Mouse (Mus musculus) G1E-ER4 (cell line): ENCODE data around the gene Mrpl16. TPM values are rescaled to one million over a fixed set of nuclear protein-coding genes. Genes with fewer than 3 reads are reported as not detected.

Source experiments
- GATA1 ChIP-seq: IDR thresholded peaks from one replicate; pipeline ENCODE4 v1.8.0; 2012; ENCODE audit warnings: low read length, inconsistent platforms
- polyA plus RNA-seq: library from polyadenylated mRNA; stranded (reverse); fragments of >175 nt; gene quantifications from 2 replicates; pipeline ENCODE4 v1.2.3, GENCODE M21; 2012

Mrpl16 gene
- polyA plus RNA-seq, 1 experiment = 9.2 TPM

DNA sequence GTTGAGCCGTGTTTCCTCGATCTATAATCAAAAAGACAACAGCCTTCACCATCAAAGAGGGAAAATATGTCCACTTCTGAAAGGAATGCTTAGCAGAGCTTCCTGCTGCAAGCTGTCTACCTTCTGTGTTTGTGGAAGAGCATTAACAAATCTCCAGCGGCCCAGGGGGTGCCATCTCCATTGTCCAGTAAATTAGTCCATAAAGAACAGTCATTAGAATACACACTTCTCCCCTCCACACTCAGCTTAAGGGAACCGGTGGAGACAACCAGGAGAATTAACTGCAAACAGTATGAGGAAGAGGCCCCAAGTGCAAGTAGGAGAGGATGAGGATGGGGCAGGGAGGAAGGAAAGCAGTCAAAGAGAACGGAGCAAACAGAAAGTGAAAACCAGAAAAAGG is 21.6 kb downstream of the Mrpl16 start:
- TF ChIP-seq GATA1 = no peak

DNA sequence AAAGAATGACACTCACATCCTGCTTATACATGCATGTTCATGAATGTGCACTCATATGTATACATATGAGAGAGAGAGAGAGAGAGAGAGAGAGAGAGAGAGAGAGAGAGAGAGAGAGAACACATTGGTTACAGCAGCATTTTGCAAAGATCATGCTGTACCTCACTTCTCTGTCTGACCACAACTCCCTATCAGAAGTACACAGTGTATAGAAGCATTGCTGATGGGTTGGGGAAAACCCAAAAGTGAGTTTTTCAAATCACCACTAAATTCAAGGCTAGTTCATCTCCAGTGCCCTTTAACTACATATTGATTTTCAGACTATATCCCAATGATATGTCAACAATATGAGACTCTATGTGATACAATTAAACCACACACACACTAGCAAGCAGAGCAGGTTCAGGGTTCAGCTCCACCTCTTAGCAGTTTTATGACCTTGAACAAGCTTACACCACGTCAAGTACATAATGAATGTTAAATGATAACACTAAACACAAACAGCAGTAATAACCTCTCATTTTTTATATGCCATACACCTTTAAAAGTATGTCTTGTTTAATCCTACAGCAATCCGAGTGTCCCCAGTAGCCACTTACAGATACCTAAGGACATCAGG is 23.7 kb downstream of the Mrpl16 start:
- no peak for TF ChIP-seq GATA1

DNA sequence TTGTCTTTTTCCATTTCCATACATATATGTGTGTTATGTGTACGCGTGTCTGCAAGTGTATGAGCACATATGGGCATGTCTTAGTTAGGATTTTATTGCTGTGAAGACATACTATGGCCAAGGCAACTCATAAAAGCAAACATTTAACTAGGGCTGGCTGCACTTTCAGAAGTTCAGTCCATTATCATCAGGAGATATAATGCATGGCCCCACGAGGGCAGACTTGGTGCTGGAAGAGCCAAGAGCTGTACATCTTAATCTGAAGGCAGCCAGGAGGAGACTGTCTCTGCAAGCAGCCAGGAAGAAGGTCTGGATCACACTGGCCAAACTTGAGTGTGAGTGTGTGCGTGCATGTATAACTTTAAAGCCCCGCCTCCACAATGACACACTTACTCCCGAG is 24.3 kb downstream of the Mrpl16 start:
- TF ChIP-seq GATA1 = no peak

DNA sequence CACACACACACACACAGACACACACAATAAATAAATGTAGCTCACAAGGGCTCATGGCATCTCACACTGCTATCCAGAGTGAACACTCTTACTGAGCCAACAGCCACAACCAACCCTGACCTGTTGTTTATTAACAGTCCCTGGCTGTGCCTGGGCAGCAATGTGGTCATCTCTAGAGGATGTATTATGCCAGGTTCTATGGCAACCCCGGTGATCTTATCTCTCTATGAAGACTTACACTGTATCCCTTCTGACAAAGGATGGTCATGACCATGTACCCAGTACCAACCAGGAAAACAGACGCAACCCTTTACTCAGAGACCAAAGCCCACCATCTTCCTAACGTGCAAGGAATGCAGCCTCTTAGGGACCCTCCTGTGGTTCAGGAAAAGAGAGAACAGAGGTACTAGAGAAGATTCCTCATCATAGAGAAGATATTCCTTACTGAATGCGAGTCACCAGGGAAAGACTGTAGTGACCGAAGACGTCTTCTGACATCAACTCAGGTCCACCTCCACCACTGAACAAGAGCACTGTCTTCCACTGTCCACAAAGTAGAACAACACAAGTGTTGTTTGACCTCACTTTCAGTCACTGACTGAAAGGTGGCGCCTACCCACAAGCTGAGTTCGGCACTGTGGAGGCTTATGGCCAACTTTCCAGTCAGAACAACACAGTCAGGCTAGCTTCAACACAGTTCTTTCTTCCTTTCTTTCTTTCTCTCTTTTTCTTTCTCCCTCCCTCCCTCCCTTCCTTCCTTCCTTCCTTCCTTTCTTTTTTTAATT is 30.5 kb downstream of the Mrpl16 start:
- TF ChIP-seq GATA1 = no peak

DNA sequence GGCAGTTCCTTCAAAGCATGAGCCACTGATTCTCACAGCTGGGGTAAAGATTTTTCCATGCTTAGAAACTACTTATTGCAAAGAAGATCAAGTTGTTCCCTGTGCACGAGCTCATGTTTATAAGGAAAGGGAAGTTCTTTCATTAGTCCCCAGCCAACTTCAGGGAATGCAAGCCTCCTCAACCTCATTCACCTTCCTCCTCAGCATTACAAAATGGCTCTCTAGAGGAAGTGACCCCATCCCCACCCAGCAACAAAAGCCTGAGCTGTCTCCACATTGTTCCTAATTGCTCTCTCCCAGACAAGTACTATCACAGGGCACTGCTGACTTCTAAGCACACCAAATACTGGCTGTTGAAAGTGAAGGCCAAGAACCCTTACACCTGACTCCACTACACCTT is 34.2 kb downstream of the Mrpl16 start:
- no peak for TF ChIP-seq GATA1

DNA sequence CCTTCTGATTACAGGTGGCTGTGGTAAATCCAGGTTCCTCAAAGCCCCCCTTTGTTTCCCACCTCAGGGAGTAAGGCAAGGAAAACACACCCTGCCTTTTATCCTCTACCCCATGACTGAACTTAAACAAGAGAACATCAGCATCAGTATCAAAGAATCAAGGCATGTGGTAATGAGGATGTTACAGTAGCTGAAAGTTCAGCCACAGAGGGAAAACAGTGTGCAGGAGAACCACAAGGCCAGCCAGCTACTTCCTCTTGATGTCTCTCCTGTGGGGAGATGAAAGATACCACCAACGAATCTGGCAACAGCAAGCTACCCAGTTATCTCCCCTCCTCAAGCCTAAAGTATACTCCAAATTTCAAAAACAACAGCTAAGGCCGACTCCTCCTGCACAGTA is 37.1 kb downstream of the Mrpl16 start:
- TF ChIP-seq GATA1 = no peak

DNA sequence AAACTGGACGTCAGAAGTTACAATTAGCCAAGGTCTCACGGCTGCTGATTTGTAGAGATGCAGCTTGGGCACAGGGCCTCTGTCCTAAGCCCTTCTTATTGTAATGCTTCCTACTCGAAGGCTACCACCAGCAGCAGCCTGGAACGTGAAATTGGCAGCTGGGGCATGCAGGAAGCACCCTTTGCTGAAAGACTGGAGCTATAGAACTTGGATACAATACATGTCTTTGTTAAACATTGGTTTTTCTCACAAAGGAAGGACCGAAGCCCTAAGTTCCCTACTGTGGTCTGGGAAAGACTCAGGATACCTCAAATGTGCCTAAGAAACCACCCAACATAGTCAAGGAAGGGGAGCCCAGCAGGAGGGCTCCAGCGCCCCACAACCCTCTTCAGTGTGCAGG is 37.6 kb downstream of the Mrpl16 start:
- TF ChIP-seq GATA1 = no peak

DNA sequence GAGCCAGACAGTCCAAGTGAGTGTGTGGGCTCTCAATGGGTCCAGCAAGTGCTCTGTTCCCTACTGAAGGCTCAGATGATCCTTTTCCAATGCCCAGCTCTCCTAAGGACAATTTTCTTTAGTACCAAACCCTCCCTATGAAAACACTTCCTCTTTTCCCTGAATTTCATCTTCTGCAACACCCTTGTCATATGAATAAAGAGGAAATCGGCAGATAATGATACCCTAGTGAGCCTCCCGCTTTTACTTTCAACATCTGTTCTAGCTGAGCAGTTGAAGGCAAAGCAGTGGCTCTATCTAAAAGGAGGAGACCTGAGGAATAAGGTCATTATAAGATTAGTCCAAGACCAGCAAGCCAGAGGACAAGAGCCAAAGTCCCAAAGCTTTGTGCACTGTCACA is 38.3 kb downstream of the Mrpl16 start:
- no peak for TF ChIP-seq GATA1

DNA sequence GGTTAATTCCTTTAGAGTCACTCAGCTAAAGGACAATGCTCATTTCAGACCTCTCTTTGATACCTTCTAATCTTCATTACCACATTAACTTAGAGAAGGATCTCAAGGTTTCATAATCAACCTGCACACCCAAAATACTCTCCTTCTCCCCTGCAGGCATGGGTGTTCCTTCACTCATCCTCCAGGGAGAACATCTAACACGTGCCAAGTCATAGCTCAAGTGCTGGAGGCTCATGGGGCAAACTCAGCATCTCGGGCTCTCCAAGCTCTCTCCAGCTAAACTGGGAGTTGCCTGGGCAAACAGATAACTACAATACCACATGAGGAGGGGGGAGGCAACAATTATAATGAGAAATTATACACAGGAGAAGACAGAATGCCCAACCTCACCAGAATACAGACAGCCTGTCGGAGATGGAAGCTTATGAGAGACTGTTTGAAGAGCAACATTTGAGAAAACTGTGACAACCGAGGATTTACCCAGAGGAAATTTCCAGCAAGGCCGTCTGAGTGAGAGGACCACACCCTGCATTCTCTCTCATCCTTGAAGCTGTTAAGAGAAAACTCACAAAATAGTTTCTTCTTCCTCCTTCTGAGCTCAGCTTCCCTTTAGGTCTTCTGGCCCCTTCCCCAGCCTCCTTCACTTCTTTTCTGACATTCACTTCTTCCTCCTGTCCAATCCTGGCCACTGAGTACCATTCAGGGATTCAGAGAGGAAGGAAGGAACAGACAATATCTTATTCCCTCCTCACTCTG is 40.0 kb downstream of the Mrpl16 start:
- TF ChIP-seq GATA1 = no peak

DNA sequence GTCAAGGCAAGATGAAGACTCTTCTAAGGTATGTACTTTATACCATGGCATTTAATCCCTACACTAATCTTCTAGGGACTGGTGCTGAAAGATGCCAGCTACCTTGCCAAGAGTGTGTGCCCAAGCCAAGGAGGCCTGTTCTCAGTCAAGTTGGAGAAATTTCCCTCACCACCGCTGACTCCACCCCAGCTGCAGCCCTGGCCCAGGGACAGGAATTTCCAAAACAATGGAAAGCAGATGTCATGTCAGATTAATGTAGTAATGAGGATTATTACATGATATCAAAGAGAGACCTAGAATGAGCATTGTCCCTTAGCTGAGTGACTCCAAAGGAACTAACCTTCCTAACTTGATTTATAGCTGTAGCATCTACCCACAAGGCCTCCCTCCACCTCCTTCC is 40.7 kb downstream of the Mrpl16 start:
- no peak for TF ChIP-seq GATA1

DNA sequence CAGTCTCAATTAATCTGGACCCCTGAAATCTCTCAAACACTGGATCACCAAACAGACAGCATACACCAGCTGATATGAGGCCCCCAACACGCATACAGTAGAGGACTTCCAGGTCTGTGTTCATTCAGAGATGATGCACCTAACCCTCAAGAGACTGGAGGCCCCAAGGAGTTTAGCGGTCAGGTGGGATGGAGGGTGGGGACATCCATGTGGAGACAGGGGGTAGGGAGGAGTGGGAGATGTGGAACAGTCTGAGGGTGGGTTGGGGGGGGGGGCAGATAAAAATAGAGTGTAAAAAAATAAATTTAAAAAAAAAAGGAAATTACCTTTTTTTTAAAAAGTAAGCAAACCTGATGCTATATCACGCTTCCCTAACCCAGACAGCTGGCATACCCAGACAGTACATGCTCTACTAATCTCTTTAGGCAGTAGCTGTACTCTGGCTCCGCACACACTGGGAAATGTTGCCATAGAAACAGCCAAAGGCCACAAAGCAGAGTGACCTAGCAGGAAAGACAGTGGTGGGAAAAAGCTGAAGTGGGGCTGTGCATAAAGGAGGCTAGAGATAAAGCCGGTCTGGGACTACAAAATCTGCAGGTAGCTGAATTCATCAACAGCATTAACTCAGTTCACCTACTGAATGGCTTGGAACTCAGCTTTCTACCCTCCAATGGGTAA is 41.6 kb downstream of the Mrpl16 start:
- no peak for TF ChIP-seq GATA1

DNA sequence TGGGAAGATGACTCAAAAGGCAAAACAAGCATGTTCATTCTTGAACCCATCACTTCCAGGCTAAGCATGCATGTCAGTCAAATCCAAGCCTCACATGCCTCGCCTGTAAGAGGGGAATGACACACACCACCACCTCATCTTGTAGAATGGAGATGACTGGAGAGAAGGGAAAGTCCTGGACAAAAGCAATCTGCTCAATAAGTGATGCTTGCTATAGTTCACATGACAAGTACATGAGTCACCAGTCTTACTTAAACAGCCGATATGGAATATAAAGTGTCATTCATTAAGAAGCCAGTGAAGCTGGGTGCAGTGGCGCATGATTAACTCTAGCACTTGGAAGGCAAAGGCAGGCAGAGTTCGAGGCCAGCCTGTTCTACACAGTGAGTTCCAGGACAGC is 42.9 kb downstream of the Mrpl16 start:
- no peak for TF ChIP-seq GATA1

DNA sequence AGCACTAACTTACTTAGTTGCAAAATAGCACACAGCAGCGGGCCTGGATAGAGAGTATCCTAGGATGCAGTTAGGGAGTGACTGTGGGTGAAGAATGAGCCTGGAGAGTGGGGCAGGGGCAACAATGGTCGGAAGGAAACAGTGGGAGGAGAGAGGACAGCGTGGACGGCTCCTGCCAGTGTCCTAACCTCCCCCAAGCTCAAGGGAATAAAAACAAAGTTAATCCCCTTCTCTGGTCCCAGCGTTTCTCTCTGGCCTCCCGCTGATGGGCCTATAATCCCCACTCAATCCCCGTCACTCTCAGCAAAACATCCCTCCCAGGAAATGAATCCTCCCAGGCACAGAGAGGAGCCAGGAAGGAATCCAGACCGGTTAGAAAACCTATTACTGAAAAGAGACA is 43.5 kb downstream of the Mrpl16 start:
- TF ChIP-seq GATA1 = no peak

DNA sequence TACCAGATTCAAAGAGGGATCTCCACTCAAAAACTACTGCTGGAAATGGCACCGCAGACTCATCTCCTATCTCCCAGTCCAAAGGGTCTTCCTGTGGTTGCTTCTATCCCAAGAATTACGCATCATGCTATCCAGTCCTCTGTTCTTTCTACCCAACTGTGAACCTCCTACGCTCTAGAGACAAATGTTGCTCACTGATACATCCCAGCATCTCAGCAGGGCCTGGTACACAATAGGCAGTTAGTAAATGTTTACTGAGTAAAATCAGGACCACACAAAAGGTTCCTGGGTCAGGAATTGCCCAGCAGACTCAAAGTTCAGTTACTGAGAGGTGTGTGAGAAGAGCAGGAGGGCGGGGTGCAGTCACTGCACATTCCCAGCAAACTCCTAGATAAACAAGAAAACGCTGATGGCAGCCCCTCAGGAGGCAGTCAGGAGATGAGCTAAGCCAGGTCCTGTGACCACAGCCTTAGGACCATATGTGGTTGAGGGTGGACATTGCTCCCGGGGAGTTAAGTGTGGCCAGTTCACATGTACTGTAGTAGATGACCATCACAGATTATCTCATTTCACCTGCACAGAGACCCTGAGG is 44.6 kb downstream of the Mrpl16 start:
- TF ChIP-seq GATA1 = no peak

DNA sequence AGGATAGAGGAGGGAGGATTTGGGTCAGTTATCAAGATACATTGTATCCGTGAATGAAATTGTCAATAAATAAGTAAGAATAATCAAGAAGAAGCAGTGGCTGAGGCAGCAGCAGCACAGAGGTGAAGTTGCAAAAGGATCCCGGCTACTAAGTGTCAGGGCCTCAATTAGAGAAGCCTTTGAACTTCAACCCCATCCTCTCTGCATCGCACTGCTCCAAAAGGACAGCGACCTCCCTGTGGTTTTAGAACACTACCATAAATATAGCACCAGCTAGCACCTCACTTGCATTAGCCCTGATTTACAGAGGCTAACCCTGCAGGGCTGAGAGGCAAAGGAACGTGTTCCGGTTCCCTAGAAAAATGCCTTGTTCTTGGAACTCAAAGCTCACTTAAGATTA is 46.5 kb downstream of the Mrpl16 start:
- no peak for TF ChIP-seq GATA1

DNA sequence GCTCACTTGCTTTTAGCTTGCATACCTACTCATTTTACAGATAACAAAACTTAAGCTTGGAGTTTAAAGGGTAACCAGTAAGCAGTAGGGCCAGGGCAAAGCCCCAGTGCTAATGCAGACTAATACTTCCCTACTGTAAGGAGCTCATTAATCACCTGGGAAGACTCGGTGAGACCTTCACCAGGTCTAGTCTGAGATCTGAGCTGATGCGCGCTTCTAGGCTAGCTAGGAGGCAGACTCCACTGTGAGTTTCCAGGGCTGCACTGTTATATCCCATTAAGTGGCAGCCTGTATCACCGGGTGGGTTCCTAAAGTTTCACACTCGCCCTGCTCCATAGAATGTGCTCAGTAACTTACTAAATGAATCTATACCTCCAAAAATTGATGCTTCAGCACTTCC is 47.4 kb downstream of the Mrpl16 start:
- TF ChIP-seq GATA1 = no peak
